20 mouse cellular contexts compared by ENCODE assay signal in genomic region chr1:82603198-82603950, GRCm38 (mm10). TPM values are rescaled to one million over a fixed set of nuclear protein-coding genes. Genes with fewer than 3 reads are reported as not detected.
DNase-seq lines count a peak whose midpoint lies in the region; ATAC-seq and TF ChIP-seq lines count a peak whose summit lies in the region.
"Had no signal": no experiment of that assay in that cellular context is flagged by ENCODE, and none has a peak within 500 bp of the region (broad histone marks: within the 10 kb centered on the region; RNA-seq: fewer than 3 reads in every experiment).

No protein-coding gene starts in this region.

- 35% methylated on average over 7 of the region's 7 CpGs for WGBS in kidney, adult 2 months
- WGBS in lung, adult 2 months: 63% methylated on average over 7 of the region's 7 CpGs
- 76% methylated on average over 7 of the region's 7 CpGs for WGBS in forebrain, embryonic 13.5 days

- ATAC-seq in forebrain, embryonic 13.5 days: no peak
- no peak for ATAC-seq in frontal cortex, adult (ENCODE audit: low TSS enrichment)
- ATAC-seq: forebrain, embryonic 15.5 days had no signal

- H3K4me3 ChIP-seq in kidney, adult 2 months (ENCODE audit: insufficient read depth, low read depth, low read length): no peak overlapping the region
- no peak overlapping the region for H3K4me3 ChIP-seq in lung, adult 2 months (replicated peaks; ENCODE audit: extremely low read depth, low read depth, low read length)
- no peak overlapping the region for H3K4me3 ChIP-seq in forebrain, embryonic 13.5 days
- H3K4me3 ChIP-seq: embryonic facial prominence, embryonic 15.5 days; erythroblast, embryonic 14.5 days; forebrain, embryonic 10.5 days; forebrain, embryonic 15.5 days; heart, embryonic 13.5 days; hindbrain, embryonic 12.5 days had no signal

- H3K9ac ChIP-seq in forebrain, embryonic 13.5 days: no peak overlapping the region
- H3K9ac ChIP-seq: embryonic facial prominence, embryonic 15.5 days; forebrain, embryonic 15.5 days; heart, embryonic 13.5 days; hindbrain, embryonic 12.5 days had no signal

- no peak for TF ChIP-seq CTCF in kidney, adult 2 months (conservative IDR thresholded peaks at IDR 0.05; ENCODE audit: insufficient read depth, insufficient read length, low read depth, low read length)
- TF ChIP-seq CTCF in lung, adult 2 months (IDR thresholded peaks at IDR 0.05; ENCODE audit: insufficient read depth, low read length): no peak

- H3K36me3 ChIP-seq in kidney, adult 2 months (ENCODE audit: control insufficient read depth, insufficient read depth, low read length): peaks cover 5% of the 10 kb centered on the region
- H3K36me3 ChIP-seq in forebrain, embryonic 13.5 days (ENCODE audit: poor library complexity, severe bottlenecking): no peaks in the 10 kb centered on the region
- H3K36me3 ChIP-seq: embryonic facial prominence, embryonic 15.5 days; forebrain, embryonic 10.5 days; forebrain, embryonic 15.5 days; heart, embryonic 13.5 days; hindbrain, embryonic 12.5 days had no signal

- no peak for TF ChIP-seq POLR2A in kidney, adult 2 months (IDR thresholded peaks at IDR 0.05; ENCODE audit: low read depth, low read length)
- no peak for TF ChIP-seq POLR2A in lung, adult 2 months (IDR thresholded peaks at IDR 0.05; ENCODE audit: borderline replicate concordance, extremely low read depth, low read depth, low read length)

- H3K9me3 ChIP-seq in forebrain, embryonic 13.5 days (replicated peaks): no peaks in the 10 kb centered on the region
- H3K9me3 ChIP-seq: embryonic facial prominence, embryonic 15.5 days; forebrain, embryonic 10.5 days; forebrain, embryonic 15.5 days; heart, embryonic 13.5 days; hindbrain, embryonic 12.5 days had no signal

- no peaks in the 10 kb centered on the region for H3K27me3 ChIP-seq in kidney, adult 2 months (replicated peaks; ENCODE audit: control insufficient read depth, insufficient read depth, low read length)
- H3K27me3 ChIP-seq in forebrain, embryonic 13.5 days: no peaks in the 10 kb centered on the region
- H3K27me3 ChIP-seq: embryonic facial prominence, embryonic 15.5 days; forebrain, embryonic 15.5 days; heart, embryonic 13.5 days; hindbrain, embryonic 12.5 days had no signal

- H3K4me1 ChIP-seq in kidney, adult 2 months (ENCODE audit: control insufficient read depth, insufficient read depth, low read length): peaks cover 42% of the 10 kb centered on the region
- H3K4me1 ChIP-seq in lung, adult 2 months (ENCODE audit: control insufficient read depth, insufficient read depth, low read length): peaks cover 3% of the 10 kb centered on the region
- no peaks in the 10 kb centered on the region for H3K4me1 ChIP-seq in forebrain, embryonic 13.5 days
- H3K4me1 ChIP-seq: embryonic facial prominence, embryonic 15.5 days; forebrain, embryonic 10.5 days; forebrain, embryonic 15.5 days; heart, embryonic 13.5 days; hindbrain, embryonic 12.5 days had no signal

- no peak overlapping the region for H3K4me2 ChIP-seq in forebrain, embryonic 13.5 days
- H3K4me2 ChIP-seq: embryonic facial prominence, embryonic 15.5 days; forebrain, embryonic 15.5 days; heart, embryonic 13.5 days; hindbrain, embryonic 12.5 days had no signal

- H3K27ac ChIP-seq in kidney, adult 2 months (ENCODE audit: insufficient read depth, low read depth, low read length): peak overlapping the region; percentile 67
- H3K27ac ChIP-seq in forebrain, embryonic 13.5 days: no peak overlapping the region
- H3K27ac ChIP-seq: embryonic facial prominence, embryonic 15.5 days; forebrain, embryonic 10.5 days; forebrain, embryonic 15.5 days; heart, embryonic 13.5 days; hindbrain, embryonic 12.5 days had no signal

- DNase-seq in kidney, adult 2 months: peak; percentile 45
- DNase-seq in kidney, postnatal 10 days: no peak
- DNase-seq in lung, adult 18-20 months: peak; percentile 49 to 54
- DNase-seq in lung, adult 2 months: no peak
- peak; percentile 14 for DNase-seq in lung, postnatal 10 days
- DNase-seq: adrenal gland, postnatal 10 days; cerebellum, adult 11 months; cerebellum, adult 8-10 months; cerebellum, postnatal 14 days; embryo, embryonic 11 days; gastrocnemius, postnatal 25 days; heart, postnatal 4 days had no signal

RNA-seq across cellular contexts. Expression of gene Col4a3, which starts 16.7 kb away (rescaled TPM):
- 57.7 and 78.6 TPM in 2 replicates for polyA plus RNA-seq in kidney, adult 2 months (2012; rRNA removed)
- 43.6 and 64.6 TPM in 2 replicates for polyA plus RNA-seq in lung, adult 2 months (2012; rRNA removed)
- polyA plus RNA-seq in forebrain, embryonic 13.5 days (2015; fragmentation: Nextera tagmentation; extraction: Ambion mirVana): 0.12 and 0.14 TPM in 2 replicates

RNA-seq across cellular contexts. Expression of gene Col4a4, which starts 16.7 kb away (rescaled TPM):
- polyA plus RNA-seq in kidney, adult 2 months (2012; rRNA removed): 29.4 and 32.7 TPM in 2 replicates
- polyA plus RNA-seq in lung, adult 2 months (2012; rRNA removed): 19.2 and 26.5 TPM in 2 replicates
- 0.15 and 0.18 TPM in 2 replicates for polyA plus RNA-seq in forebrain, embryonic 13.5 days (2015; fragmentation: Nextera tagmentation; extraction: Ambion mirVana)
- polyA plus RNA-seq: erythroblast, embryonic 14.5 days had no signal

Comparison
In these comparisons a context has a peak if more than half of its experiments do, and no peak if none do; other contexts are left out.
1. DNase-seq: peak in kidney, adult 2 months (single experiment), lung, adult 18-20 months (2 of 2) and lung, postnatal 10 days (single experiment); none in kidney, postnatal 10 days (single experiment) and lung, adult 2 months (single experiment).
2. RNA of gene Col4a3, which starts 16.7 kb away (polyA plus RNA-seq): 43.6 to 64.6 TPM in lung, adult 2 months and 57.7 to 78.6 TPM in kidney, adult 2 months; 0.12 to 0.14 TPM in forebrain, embryonic 13.5 days; every median in the first group is over 10 times any median in the second.
3. RNA of gene Col4a4, which starts 16.7 kb away (polyA plus RNA-seq): 29.4 to 32.7 TPM in kidney, adult 2 months and 19.2 to 26.5 TPM in lung, adult 2 months; 0.15 to 0.18 TPM in forebrain, embryonic 13.5 days; every median in the first group is over 10 times any median in the second.